Mouse (Mus musculus): ENCODE results near the gene Aifm3. TPM values are rescaled to one million over a fixed set of nuclear protein-coding genes. Genes with fewer than 3 reads are reported as not detected.

Aifm3 gene
- 144 and 169 TPM in 2 replicates for polyA plus RNA-seq (2012; rRNA removed)

- DNase-seq (ENCODE audit: extremely low spot score in 1 of 2, low spot score in 1 of 2) = no peak
Measured at GRCm38 (mm10) chr16:17489469-17490111, at the start of gene Aifm3. Aifm3 (plus strand) TSS chr16:17489611.

DNA sequence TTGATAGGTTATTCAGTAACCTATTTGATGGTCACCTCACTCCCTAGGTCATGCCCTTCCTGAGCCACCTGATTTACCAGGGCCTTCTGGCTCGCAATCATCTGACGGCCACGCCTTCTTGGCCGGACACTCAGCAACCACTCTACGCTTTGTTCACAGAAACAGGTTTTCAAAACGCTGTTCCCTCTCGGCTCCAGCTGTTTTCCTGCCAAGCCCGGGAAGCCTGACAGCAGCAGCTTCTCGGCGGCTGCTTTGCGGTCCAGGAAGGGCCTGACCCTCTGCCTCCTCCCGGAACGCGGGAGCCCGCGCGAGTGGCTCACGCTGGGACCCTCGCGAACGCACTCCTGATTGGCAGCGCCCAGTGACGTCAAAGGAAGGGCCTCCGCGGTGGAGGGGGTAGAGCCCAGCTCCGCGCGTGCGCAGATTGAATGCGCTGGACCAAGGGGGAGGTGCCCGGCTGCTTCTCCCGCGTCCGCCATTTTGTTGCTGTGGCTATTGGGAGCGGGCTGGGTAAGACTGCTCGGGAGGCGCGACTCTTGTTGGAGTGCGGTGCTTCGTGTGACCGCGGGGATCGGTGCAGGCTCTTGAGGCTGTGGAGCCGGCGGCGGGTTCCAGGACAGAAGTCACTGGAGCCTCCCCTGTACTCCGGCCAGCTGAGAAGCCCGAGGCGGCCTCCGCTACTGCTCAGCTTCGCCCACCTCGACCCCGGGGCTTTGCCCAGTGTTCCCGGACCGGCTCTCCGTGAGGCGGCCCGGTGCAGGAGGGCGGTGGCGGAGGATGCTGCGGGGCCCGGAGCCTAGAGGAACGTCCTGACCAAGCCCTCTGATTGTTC lies 37.7 kb upstream of the Aifm3 start, which contains the start of gene Crkl:
Crkl (plus strand) TSS at position 447 of the 832 bp plus-strand sequence.
- peak; percentile 95 to 98 for DNase-seq (ENCODE audit: extremely low spot score in 1 of 2, low spot score in 1 of 2)

- peak; percentile 19 to 30 for DNase-seq (ENCODE audit: extremely low spot score in 1 of 2, low spot score in 1 of 2)
Measured at GRCm38 (mm10) chr16:17452373-17452715, 37.1 kb upstream of the Aifm3 start.

DNA sequence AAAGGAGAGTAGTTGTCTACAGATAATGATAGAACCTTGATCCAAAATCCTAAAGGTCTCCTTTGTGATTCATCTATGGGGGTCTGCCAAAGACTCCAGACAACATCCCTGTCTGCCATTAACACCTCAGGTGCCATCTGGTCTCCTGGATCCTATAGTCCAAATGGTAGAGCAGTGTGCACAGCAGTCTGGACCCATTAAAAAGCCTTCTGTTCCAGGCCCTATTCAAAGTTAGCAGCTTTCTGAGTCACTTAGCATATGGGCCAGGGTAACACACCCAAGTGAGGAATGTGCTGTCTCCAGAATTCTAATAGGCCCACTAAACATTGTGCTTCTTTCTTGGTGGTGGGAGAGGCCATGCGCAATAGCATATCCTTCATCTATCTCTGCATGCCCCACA lies 32.5 kb upstream of the Aifm3 start:
- DNase-seq (ENCODE audit: extremely low spot score in 1 of 2, low spot score in 1 of 2) = no peak

GRCm38 (mm10) chr16:17460254-17460653 lies 29.2 kb upstream of the Aifm3 start:
- no peak for DNase-seq (ENCODE audit: extremely low spot score in 1 of 2, low spot score in 1 of 2)

DNA sequence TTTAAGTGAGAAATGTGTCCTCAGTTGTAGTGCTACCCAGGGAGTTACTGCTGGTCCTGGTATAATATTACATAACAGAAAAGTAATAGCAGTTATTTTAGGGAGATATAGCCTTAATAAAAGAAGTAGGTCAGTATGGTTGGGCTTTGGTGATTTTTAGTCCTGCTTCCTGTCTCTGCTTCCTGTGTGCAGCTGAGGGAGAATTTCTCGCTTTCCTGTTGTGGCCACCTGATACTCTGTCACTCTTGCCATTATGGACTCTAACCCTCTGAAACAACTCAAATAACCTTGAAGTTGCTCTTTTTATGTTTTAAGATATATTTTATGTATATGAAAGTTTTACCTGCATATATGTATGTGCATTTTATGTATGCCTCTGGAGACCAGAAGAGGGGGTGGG lies 27.8 kb upstream of the Aifm3 start:
- no peak for DNase-seq (ENCODE audit: extremely low spot score in 1 of 2, low spot score in 1 of 2)

GRCm38 (mm10) chr16:17463184-17463583 lies 26.2 kb upstream of the Aifm3 start:
- no peak for DNase-seq (ENCODE audit: extremely low spot score in 1 of 2, low spot score in 1 of 2)

DNA sequence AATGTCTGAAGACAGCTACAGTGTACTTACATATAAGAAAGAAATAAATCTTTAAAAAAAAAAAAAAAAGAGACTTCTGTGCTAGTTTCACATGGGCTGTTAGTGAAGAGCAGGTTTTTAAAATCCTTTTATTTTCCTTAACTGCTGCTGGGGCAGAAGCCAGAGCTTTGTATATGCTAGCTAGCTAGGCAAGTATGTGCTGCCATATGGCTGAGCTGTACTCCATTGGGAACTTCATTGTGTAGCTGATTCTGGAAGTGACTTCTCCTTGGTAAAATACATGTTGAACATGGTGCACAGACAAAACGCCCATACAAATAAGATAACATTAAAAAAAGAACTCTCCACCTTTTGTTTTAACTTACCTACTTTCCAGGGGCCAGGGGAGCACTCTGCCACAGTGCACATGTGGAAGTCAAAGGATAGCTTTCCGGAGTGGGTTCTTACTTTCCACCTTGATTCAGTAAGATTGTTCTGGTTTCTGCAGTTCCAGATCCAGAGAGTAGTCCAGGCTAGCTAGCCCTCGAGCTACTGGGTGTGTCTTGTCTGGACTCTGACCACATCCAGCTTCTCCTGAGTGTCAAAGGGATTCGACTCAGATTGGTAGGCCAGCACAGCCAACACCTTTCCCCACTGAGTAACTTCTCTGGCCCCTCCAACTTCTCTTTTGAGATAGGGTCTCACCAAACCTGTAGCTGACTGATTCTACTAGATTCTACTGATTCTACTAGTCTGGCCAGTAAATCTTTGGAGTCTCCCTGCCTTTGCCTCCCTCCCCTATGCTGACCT lies 22.3 kb upstream of the Aifm3 start:
- no peak for DNase-seq (ENCODE audit: extremely low spot score in 1 of 2, low spot score in 1 of 2)

- DNase-seq (ENCODE audit: extremely low spot score in 1 of 2, low spot score in 1 of 2) = no peak
Measured at GRCm38 (mm10) chr16:17472498-17472897, 16.9 kb upstream of the Aifm3 start.

DNA sequence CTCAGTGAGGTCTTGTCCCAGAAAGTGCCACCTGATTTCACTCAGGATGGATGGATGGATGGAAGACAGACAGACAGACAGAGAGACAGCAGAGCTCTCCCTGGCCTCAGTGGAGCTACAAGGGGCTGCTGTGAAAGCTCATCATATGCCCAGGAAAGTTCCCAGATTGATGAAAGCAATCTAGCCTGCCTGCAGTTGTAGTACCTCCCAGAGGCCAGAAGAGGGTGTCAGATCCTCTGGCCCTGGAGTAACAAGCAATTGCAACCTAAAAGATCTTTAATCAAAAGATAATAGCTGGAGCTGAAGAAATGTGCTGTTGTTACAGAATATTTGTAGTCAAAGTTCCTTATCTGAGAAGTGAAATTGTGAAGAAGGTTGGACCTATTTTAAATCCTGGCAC lies 15.3 kb upstream of the Aifm3 start:
- DNase-seq (ENCODE audit: extremely low spot score in 1 of 2, low spot score in 1 of 2) = peak in 1 of 2 experiments; percentile 74

DNA sequence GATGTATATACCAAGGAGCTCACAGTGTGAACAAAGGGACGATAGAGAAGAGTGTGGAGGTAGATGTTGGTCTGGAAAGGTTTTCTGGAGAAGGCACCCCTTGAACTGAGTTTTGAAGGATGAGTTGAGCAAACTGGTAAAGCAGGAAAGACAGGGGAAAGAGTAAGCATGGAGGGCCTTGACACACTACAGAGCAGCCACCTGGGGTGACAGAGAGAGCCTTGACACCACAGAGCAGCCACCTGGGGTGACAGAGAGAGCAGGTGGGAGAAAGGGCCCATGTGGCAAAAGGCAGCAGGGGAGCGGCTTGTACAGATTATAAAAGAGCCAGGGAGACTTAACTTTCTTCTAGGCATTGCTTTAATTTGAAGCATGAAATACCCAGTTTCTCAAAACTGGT lies 14.7 kb upstream of the Aifm3 start:
- DNase-seq (ENCODE audit: extremely low spot score in 1 of 2, low spot score in 1 of 2) = no peak

DNA sequence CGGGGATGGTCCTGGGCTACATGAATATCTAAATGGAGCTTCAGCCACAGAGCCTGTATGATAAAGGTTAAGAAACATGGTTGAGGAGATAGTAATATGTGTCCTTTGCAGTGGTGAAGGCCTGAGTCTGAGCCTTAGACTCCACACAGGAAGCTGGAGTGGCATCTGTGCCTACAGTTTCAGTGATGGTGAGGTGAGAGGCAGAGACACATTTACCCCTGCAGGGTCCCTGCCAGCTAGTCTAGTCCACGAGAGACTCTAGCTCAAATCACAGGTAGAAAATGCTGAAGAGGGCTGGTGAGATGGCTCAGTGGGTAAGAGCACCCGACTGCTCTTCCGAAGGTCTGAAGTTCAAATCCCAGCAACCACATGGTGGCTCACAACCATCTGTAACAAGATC lies 14.1 kb upstream of the Aifm3 start:
- no peak for DNase-seq (ENCODE audit: extremely low spot score in 1 of 2, low spot score in 1 of 2)

GRCm38 (mm10) chr16:17478331-17478943 lies 11.0 kb upstream of the Aifm3 start:
- DNase-seq (ENCODE audit: extremely low spot score in 1 of 2, low spot score in 1 of 2) = no peak

- no peak for DNase-seq (ENCODE audit: extremely low spot score in 1 of 2, low spot score in 1 of 2)
Measured at GRCm38 (mm10) chr16:17481465-17481864, 7.9 kb upstream of the Aifm3 start.

- no peak for DNase-seq (ENCODE audit: extremely low spot score in 1 of 2, low spot score in 1 of 2)
Measured at GRCm38 (mm10) chr16:17486505-17486904, 2.9 kb upstream of the Aifm3 start.

- DNase-seq (ENCODE audit: extremely low spot score in 1 of 2, low spot score in 1 of 2) = peak in 1 of 2 experiments; percentile 51
Measured at GRCm38 (mm10) chr16:17488478-17489468, 638 bp upstream of the Aifm3 start.

- DNase-seq (ENCODE audit: extremely low spot score in 1 of 2, low spot score in 1 of 2) = no peak
Measured at GRCm38 (mm10) chr16:17491154-17491553, 1.7 kb downstream of the Aifm3 start.

- DNase-seq (ENCODE audit: extremely low spot score in 1 of 2, low spot score in 1 of 2) = peak in 1 of 2 experiments; percentile 56
Measured at GRCm38 (mm10) chr16:17491896-17492561, 2.6 kb downstream of the Aifm3 start.
